Mouse (Mus musculus) midbrain, embryonic 10.5 days (tissue): ENCODE measurements around the gene Ppp6r2. TPM values are rescaled to one million over a fixed set of nuclear protein-coding genes. Genes with fewer than 3 reads are reported as not detected.

Experiments
- DNase-seq: peaks from one replicate; pipeline ENCODE4 v3.0.0-alpha.2; 2017; ENCODE audit warnings: low spot score
- H3K27ac ChIP-seq: fragments of 300-500 bp; sonication (generic); replicated peaks from 2 replicates; pipeline ENCODE4 v1.5.1; 2016; ENCODE audit warnings: mild to moderate bottlenecking
- H3K27me3 ChIP-seq: fragments of 300-500 bp; sonication (generic); 2 replicates; pipeline ENCODE4 v1.6.1; 2016; ENCODE audit warnings: low read depth, mild to moderate bottlenecking; ENCODE audit not compliant: poor library complexity, severe bottlenecking
- H3K36me3 ChIP-seq: fragments of 300-500 bp; sonication (generic); 2 replicates; pipeline ENCODE4 v1.6.1; 2016; ENCODE audit warnings: mild to moderate bottlenecking, moderate library complexity
- H3K4me1 ChIP-seq: fragments of 300-500 bp; sonication (generic); 2 replicates; pipeline ENCODE4 v1.6.1; 2016
- H3K4me3 ChIP-seq: fragments of 300-500 bp; sonication (generic); 2 replicates; pipeline ENCODE4 v1.5.1; 2016; ENCODE audit warnings: mild to moderate bottlenecking, moderate library complexity
- H3K9me3 ChIP-seq: fragments of 300-500 bp; sonication (generic); replicated peaks from 2 replicates; pipeline ENCODE4 v1.6.1; 2016; ENCODE audit warnings: mild to moderate bottlenecking
- WGBS: fragments of 180-500 bp; shearing (Covaris S2); methylation state at CpG from one replicate; pipeline ENCODE4 v1.1.7; 2016; 5-methylcytosine and 5-hydroxymethylcytosine counted together
- polyA plus RNA-seq: library from polyadenylated mRNA; unstranded; fragments of >200 nt; fragmentation: Nextera tagmentation; extraction: Ambion mirVana; gene quantifications from 2 replicates; pipeline ENCODE4 v1.2.1, GENCODE M21; 2016

The Ppp6r2 gene
- polyA plus RNA-seq, 1 experiment from 2014 or later: 25.4 TPM

DNA sequence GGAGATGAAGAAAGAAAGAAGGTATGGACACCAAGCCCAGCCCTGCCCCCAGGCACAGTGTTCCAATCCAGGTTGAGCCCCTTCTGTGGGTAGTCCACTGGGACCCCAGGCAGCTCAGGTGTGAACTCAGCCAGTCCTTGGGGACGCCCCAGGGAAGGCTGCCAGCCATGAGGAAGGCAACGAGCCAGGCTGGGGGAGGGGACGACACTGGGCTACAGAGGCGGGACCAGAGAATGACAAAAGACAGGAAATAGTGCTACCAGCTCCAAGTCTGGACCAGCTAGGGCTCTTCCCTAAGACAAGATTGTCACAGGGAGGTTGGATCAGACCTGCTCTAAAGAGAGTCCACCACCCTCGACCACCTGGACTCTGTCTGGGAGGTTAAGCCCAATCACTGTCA, 34.2 kb upstream of the Ppp6r2 start:
- Histone ChIP-seq H3K4me1 (peaks cover 99% of the 10 kb centered on the region), H3K27ac (peak overlapping the region; percentile 67), H3K27me3 (peaks cover 6% of the 10 kb centered on the region; the same call in 1 of the 2 replicates), H3K4me3 (peak overlapping the region; percentile 88), H3K36me3 (0 out of 2 replicates have a peak, but pooled peaks cover 7% of the 10 kb centered on the region), H3K9me3 (no peaks in the 10 kb centered on the region)
- WGBS: 14% methylated on average over 5 of the region's 5 CpGs
- DNase-seq: no peak

DNA sequence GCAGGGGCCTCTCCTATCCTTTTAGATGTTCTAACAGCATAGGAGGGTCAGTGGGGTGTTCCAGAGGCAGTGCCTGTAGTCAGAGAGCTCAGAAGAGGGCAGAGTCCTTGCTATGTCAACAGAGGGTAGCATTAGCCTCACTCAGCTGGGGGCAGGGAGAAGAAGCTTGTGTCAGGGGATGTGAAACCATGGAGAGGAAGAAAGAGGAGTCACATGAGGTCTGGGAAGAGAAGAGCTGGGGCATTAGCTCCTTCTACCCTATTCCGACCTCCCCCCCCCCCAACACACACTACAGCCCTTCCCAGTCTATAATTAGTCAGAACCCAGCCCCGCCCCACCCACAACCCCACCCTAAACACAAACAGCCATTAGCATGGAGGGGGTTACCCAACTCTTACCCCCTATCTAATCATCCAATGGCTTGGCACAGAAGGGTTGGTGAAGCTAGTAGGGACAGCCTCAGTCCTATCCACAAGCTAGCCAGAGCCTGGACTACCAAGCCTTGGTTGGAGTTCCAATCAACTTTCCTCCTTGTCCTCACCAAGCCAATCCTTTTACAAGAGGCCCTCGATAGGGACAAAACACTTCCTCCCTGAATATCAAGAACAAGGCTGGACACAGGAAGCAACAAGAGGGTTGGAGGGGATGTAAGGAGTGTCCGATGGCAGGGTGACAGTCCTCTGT, 33.6 kb upstream of the Ppp6r2 start:
- peak overlapping the region; percentile 88 for H3K4me3 ChIP-seq

DNA sequence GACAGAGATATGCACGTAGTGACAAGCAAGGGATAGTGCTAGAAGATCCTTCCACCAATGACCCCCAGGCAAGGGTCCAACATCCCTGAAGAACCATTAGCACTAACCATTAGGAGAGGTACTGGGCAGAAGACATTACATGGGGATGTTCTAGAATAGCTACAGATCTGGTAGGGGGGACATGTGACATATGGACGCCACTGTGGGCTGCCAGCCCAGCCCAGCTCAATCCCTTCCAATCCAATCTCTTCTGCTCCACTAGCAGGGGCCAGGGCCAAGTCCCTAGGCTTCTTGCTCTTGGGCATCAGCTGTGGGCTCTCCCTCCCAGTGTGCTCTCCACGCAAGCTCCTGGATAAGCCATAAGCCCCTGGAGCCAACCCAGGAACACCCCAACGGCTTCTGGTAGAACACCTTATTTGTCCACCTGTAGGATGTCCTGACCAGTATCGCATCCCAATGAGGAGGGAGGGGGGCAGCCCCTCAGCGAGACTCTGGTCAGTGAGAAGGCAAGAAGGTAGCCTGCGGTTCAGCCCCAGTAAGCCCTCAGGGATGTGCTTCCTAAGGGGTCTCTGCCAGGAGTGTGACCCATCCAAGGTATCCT, 33.0 kb upstream of the Ppp6r2 start:
- DNase-seq: no peak
- peak overlapping the region; percentile 98 for H3K27ac ChIP-seq

More for the DNA sequence above, 33.6 kb upstream of the Ppp6r2 start:
- H3K27me3 ChIP-seq: peaks cover 6% of the 10 kb centered on the region; the same call in 1 of the 2 replicates
- 0 out of 2 replicates have a peak, but pooled peaks cover 3% of the 10 kb centered on the region for H3K36me3 ChIP-seq
- peak overlapping the region; percentile 98 for H3K27ac ChIP-seq
- H3K4me1 ChIP-seq: peaks cover 99% of the 10 kb centered on the region
- H3K9me3 ChIP-seq: no peaks in the 10 kb centered on the region
- WGBS: 70% methylated on average over 4 of the region's 4 CpGs
- DNase-seq: no peak

DNA sequence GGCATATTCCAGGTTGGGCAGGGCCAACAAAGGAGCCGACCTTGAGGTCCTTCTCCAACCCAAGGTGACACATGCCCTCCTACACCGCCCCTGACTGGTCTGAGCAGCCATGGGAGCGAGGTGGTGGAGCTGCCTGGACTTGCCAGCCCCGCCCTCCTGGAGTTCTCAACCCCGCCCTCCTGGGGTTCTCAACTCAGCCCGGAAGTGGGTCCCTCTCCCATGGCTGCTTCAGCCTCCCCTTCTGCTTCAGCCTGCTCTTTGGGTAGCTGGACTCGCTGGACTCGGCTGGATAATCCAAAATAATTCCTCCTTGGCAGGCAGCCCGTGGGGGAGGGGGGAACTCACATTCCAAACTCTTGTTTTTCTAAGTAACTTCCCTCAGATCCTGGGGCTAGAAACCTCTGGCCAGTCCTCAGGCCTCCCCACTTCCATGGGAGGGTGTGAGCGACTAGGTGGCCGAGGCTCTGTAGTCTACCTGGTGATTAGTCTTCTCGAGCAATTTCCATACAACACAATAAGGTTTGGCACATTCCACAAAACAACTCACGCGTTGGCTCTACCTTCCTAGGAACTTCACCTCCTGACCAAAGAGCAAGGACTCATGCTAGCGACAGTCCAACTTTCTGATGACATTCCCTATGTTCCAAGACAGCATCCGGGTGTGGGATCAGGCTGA, 32.3 kb upstream of the Ppp6r2 start:
- Histone ChIP-seq H3K27me3 (peaks cover 6% of the 10 kb centered on the region; the same call in 1 of the 2 replicates), H3K36me3 (0 out of 2 replicates have a peak, but pooled peaks cover 3% of the 10 kb centered on the region), H3K27ac (peak overlapping the region; percentile 98), H3K4me3 (peak overlapping the region; percentile 88), H3K9me3 (no peaks in the 10 kb centered on the region), H3K4me1 (peaks cover 99% of the 10 kb centered on the region)
- DNase-seq: peak; percentile 65
- WGBS: 2% methylated on average over 15 of the region's 16 CpGs

More for the DNA sequence above, 33.0 kb upstream of the Ppp6r2 start:
- H3K36me3 ChIP-seq: 0 out of 2 replicates have a peak, but pooled peaks cover 3% of the 10 kb centered on the region
- H3K4me1 ChIP-seq: peaks cover 99% of the 10 kb centered on the region
- peaks cover 6% of the 10 kb centered on the region; the same call in 1 of the 2 replicates for H3K27me3 ChIP-seq
- no peaks in the 10 kb centered on the region for H3K9me3 ChIP-seq
- peak overlapping the region; percentile 88 for H3K4me3 ChIP-seq
- WGBS: 70% methylated on average over 7 of the region's 7 CpGs

DNA sequence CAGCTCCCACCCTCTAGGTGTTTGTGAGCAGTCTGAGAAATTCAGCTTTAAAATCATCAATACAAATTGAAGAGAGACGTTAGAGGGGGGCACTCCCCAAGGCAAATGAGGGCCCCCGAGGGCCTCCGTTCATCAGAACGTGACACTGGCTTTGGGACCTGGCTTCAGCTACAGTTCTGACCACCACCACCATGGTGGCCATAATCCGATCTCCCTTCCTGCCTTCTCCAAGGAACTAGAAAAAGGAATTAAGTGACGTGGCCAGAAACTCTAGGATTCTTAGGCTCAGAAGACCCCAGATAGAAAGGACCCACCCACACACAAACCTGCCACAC, 31.8 kb upstream of the Ppp6r2 start:
- Histone ChIP-seq H3K36me3 (peaks cover 6% of the 10 kb centered on the region), H3K27me3 (peaks cover 5% of the 10 kb centered on the region; the same call in 1 of the 2 replicates), H3K9me3 (no peaks in the 10 kb centered on the region), H3K27ac (peak overlapping the region; percentile 98), H3K4me3 (peak overlapping the region; percentile 88), H3K4me1 (peaks cover 99% of the 10 kb centered on the region)
- WGBS: 4% methylated on average over 6 of the region's 6 CpGs
- DNase-seq: peak; percentile 28

DNA sequence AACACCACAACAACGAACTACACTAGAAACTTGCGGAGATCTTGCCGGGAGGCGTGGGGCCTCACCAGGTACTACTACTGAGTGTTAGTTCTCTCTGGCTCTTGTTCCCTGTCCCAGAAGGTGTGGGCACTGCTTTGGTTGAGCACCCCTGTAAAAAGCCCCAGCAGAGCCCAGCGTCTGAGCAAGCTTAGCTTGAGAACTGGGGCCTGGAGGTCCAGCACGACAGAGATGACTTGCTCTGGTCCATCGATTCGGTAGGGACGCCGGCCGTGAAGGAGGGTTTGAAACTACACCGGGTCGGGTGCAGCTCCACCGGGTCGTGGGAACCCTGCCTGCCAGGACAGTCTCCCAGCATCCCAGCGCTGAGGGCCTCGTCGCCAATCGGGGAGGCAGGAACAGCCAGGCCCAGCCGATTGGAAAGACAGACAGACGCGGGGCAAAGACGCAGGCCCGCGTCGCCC, 31.2 kb upstream of the Ppp6r2 start:
- Histone ChIP-seq H3K27me3 (no peaks in the 10 kb centered on the region), H3K36me3 (peaks cover 11% of the 10 kb centered on the region), H3K4me1 (peaks cover 98% of the 10 kb centered on the region), H3K27ac (peak overlapping the region; percentile 98), H3K9me3 (no peaks in the 10 kb centered on the region), H3K4me3 (peak overlapping the region; percentile 88)
- WGBS: under 1% methylated on average over 26 of the region's 26 CpGs
- no peak for DNase-seq

DNA sequence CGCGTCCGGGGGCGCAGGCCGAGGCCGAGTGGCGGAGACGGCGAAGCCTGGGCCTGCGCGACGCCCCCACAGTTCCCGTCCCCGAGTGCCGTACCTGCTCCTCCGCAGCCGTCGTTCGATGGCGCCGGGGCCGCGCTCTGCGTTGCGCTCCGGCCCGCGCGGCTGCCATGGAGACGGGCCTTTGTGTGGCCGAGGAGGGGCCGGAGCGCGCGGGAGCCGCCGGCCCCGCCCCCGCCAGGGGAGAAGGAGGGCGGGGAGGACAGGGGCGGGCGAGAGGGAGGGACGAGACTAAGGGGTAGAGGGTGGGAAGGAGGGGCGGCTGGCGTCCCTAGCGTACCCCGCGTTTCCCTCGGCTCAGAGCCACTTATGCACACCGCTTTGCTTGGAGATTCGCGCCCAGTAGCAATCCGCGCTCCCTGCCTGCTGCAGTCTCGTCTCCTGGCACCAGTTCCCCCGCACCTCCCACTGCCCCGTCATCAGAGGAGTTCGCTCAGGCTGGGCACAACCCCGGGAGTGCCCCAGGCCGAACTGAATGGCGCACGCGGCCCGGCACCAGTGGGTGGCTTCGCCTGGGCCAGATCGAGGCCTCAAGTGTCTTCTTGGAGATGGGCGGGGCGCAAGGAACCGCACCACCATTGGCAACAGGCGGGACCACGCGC, 30.7 kb upstream of the Ppp6r2 start, which contains the start of gene Plxnb2:
Gene Plxnb2 (minus strand): TSS at position 218 of the 659 bp plus-strand sequence.
- no peaks in the 10 kb centered on the region for H3K27me3 ChIP-seq
- WGBS: under 1% methylated on average over 72 of the region's 72 CpGs
- H3K4me1 ChIP-seq: peaks cover 92% of the 10 kb centered on the region
- DNase-seq: peak; percentile 90
- H3K36me3 ChIP-seq: peaks cover 17% of the 10 kb centered on the region
- H3K27ac ChIP-seq: peak within 1 kb of the TSS; percentile 98
- H3K4me3 ChIP-seq: peak within 1 kb of the TSS; percentile 88
- H3K9me3 ChIP-seq: no peaks in the 10 kb centered on the region

DNA sequence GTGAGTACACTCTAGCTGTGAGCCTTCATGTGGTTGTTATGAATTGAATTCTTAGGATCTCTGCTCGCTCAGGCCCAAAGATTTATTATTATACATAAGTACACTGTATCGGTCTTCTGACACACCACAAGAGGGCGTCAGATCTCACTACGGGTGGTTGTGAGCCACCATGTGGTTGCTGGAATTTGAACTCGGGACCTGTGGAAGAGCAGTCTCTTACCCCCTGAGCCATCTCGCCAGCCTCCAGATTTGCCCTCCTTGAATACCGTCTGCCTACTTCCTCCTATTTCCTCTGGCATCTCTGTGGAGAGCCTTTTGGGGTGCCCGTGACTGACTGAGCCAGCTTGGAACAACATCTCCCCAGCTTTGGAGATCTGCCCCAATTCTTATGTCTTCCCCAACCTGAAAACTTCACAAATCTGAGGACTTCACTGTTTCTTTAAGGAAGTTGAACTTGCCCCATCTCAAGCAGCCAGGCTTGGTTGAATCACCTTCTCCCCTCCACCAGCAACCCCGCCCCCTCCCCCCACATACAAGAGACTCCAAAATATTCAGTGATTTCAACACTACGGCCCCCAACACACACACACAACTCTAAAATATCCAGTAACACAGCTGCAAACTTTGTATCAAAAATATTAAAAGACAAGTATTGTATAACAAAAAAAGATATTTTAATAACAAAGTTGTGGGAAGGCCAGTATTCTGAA, 29.6 kb upstream of the Ppp6r2 start:
- peak overlapping the region; percentile 98 for H3K27ac ChIP-seq
- 76% methylated on average over 10 of the region's 10 CpGs for WGBS
- DNase-seq: no peak
- H3K9me3 ChIP-seq: no peaks in the 10 kb centered on the region
- peak overlapping the region; percentile 88 for H3K4me3 ChIP-seq
- H3K27me3 ChIP-seq: no peaks in the 10 kb centered on the region
- peaks cover 27% of the 10 kb centered on the region for H3K36me3 ChIP-seq
- peaks cover 82% of the 10 kb centered on the region for H3K4me1 ChIP-seq

DNA sequence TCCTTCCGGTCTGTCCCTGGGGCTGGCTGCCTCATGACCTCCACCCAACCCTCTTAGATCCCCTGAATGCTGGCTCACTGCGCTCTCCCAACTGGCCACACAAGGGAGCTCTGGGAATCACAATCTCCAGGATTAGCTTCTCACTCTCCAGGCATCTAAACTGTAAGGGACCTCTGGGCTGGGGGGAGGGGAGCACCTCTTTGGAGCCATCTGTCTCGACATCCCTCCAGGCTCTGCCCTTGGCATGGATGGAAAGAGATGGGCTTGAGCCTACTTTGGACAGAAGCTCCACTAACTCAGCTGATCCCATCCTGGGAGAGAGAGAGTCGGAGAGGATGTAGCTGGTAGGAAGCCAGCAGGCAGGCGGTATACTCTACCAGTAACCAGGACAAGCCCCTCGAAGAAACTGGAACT, 29.0 kb upstream of the Ppp6r2 start:
- 41% methylated on average over 6 of the region's 6 CpGs for WGBS
- no peak overlapping the region for H3K4me3 ChIP-seq
- DNase-seq: peak; percentile 45
- peaks cover 33% of the 10 kb centered on the region for H3K36me3 ChIP-seq
- no peaks in the 10 kb centered on the region for H3K9me3 ChIP-seq
- H3K27ac ChIP-seq: peak overlapping the region; percentile 19
- peaks cover 76% of the 10 kb centered on the region for H3K4me1 ChIP-seq
- H3K27me3 ChIP-seq: no peaks in the 10 kb centered on the region

DNA sequence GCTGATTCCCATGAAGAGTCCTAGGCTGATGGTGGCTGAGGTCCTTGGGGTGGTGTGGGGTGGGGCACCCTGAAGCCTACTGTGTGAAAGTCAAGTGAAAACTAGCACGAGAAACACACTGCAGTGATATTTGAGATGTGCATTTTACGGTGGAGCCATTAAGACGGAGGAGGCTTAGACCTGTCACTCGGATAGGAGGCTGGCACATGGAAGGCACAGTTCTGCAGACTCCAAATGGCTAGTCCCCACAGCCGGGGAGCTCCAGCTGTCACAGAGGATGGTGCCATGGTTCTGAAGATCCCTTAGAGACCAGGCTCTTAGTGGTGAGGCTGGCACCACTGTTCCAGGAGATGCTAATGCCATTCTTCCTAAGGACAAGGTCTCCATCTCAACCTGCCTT, 28.5 kb upstream of the Ppp6r2 start:
- Histone ChIP-seq H3K36me3 (peaks cover 38% of the 10 kb centered on the region), H3K9me3 (no peaks in the 10 kb centered on the region), H3K4me1 (peaks cover 71% of the 10 kb centered on the region), H3K4me3 (no peak overlapping the region), H3K27ac (peak overlapping the region; percentile 19), H3K27me3 (no peaks in the 10 kb centered on the region)
- WGBS: 84% methylated on average over 5 of the region's 5 CpGs
- DNase-seq: no peak

DNA sequence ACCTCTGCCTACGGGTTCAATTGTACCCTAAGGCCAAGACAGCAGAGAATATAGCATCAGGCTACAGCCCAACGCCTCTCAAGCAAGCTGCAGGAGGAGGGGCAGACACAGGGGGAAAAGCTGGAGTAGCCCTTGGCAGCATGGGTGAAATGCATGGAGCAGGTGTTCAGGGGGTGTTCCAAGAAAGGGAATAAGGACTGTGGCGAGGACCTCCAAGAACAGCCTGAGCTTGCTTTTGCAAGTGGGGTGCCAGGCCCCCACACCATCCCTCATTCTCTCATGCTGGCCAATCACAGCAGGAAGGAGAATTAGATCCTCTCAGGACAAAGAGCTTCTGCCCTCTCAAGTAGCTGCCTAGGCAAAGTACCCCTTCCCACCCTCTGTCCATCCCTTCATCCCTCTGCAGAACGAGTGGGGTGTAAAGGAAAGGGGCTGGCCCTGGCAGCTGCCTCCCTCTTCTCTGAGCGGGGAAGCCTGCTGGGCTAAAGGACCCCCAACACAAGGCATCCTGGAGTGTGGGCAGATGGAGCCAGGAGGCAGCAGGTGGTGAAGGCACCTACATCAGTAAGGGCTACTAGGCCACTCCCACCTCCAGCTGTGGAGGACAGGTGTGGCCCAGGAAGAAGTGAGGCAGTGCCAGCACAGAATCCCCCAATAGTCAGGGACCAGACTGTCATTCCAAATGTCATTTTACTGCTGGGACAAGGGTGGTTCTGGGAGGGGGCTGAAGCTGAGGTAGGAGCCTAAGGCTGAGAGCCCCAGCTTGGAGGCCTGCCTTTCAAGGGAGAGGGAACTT, 27.0 kb upstream of the Ppp6r2 start:
- H3K36me3 ChIP-seq: peaks cover 50% of the 10 kb centered on the region
- H3K4me3 ChIP-seq: peak overlapping the region; percentile 16; the same call in 1 of the 2 replicates
- no peak for DNase-seq
- H3K9me3 ChIP-seq: no peaks in the 10 kb centered on the region
- peaks cover 56% of the 10 kb centered on the region for H3K4me1 ChIP-seq
- no peaks in the 10 kb centered on the region for H3K27me3 ChIP-seq
- WGBS: 42% methylated on average over 5 of the region's 5 CpGs
- 0 out of 2 replicates have a peak overlapping the region, but pooled peaks have one; percentile 55 for H3K27ac ChIP-seq
